Mouse (Mus musculus) megakaryocyte, embryonic 14.5 days (primary cell): Measurements from ENCODE around the gene Dapk2.

Experiments
- FLI1 ChIP-seq: IDR thresholded peaks from 2 replicates; pipeline ENCODE4 v1.6.1; 2012; ENCODE audit warnings: low read length, inconsistent platforms, mixed read lengths
- GATA1 ChIP-seq: IDR thresholded peaks from 3 replicates; pipeline ENCODE4 v1.6.1; 2012; ENCODE audit warnings: mixed read lengths, low read length, inconsistent platforms, borderline replicate concordance

GRCm38 (mm10) chr9:66171275-66171921 lies 13.4 kb downstream of the Dapk2 start:
- TF ChIP-seq GATA1 (no peak), FLI1 (no peak)
